Mouse (Mus musculus) left cerebral cortex, postnatal 25 days (tissue): ENCODE measurements at regions not wholly inside any gene's neighbourhood (a gene's known extent, or its start where the extent isn't known, plus 50 kb on each side); places are given as distances from the start of the nearest gene placed in this dataset.

ENCODE experiments used
- DNase-seq, 2 experiments: peaks; one replicate each; pipeline ENCODE4 v3.0.0; 2022; ENCODE audit warnings: low spot score in 2 of 2, mixed read lengths in 1 of 2
- intact Hi-C: fragments of 180-260 bp; cut with DNase I; formaldehyde crosslinking; loops from one replicate; pipeline ENCODE4 v1.15.1; 2025

GRCm38 (mm10) chr10:95725910-95726309 is 52.7 kb upstream of the Anapc15-ps start:
- peak; percentile 46 to 73 for DNase-seq
- intact Hi-C loops, result no loop called here

GRCm38 (mm10) chr10:95725349-95725748 is 52.1 kb upstream of the Anapc15-ps start:
- no peak for DNase-seq
- intact Hi-C loops, result no loop called here
